Mouse (Mus musculus) spleen, adult 18-20 months (tissue): Measurements from ENCODE around the gene Alkbh6.
A peak's percentile ranks its signal among the peaks of the same experiment; 100 is the strongest.

Experiments used
- DNase-seq, 2 experiments: peaks; one replicate each; pipeline ENCODE4 v3.0.0; 2022; ENCODE audit warnings: mixed read lengths in 2 of 2

Gene Alkbh6

DNA sequence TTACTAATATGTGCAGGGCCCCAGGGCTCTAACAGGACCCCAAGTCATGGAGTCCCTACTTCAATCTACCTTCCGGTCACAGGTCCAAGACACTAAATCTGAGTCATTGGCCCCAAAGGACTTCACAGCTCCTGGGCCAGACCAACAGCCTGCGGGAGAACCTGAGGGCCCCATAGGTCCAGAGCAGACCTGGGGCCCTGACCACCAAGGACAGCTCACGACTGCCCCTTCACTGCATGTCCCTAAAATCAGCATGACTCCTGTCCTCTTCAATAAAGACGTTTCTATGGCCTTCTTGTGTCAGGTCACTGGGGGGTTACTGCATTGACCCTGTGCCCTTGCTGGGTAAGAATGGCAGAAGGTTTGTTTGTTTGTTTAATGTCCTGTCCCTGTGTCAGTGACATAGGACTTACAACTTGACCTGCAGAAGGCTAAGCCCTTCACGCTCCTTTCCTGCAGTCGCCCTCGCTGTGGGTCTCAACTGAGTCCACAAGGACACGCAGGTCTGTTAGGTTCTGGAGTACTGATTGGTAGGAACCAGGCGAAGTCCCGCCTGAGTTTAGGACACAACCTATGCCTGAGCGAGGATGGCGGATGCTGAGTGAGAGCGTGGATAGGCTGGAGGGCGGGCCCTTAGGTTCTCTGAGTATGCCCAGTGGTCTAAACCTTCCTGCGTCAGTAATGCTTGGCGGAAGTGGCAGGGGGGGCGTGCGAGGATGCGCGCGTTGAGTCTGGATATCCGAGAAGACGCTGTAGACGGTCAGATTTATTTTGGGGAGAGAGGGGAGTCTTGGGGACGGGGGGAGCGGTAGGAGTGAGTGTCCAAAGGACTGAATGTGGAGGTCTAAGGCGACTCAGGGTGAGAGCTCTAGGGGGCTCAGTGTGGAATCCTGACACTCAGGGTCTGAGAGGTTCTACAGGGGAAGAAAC, at the start of gene Alkbh6:
Gene Alkbh6, plus strand, starts transcription at position 642 of the 930 bp plus-strand sequence.
- DNase-seq = peak; percentile 81 to 87

GRCm38 (mm10) chr7:30265041-30265440, 43.5 kb upstream of the Alkbh6 start:
- DNase-seq = no peak

DNA sequence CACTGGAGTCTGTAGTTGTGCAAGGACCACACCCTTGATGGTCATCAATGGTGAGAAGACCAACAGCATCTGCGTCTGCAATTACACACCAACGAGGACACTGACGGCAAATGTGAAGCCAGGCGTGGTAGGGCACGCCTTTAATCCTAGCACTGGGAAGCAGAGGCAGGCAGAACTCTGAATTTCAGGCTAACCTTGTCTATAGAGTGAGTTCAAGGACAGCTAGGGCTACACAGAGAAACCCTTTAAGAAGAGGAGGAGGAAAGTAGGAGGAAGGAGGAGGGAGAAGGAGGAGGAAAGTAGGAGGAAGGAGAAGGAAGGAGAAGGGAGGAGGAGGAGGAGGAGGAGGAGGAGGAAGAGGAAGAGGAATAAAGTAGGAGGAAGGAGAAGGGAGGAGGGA, 43.0 kb upstream of the Alkbh6 start:
- DNase-seq = no peak

DNA sequence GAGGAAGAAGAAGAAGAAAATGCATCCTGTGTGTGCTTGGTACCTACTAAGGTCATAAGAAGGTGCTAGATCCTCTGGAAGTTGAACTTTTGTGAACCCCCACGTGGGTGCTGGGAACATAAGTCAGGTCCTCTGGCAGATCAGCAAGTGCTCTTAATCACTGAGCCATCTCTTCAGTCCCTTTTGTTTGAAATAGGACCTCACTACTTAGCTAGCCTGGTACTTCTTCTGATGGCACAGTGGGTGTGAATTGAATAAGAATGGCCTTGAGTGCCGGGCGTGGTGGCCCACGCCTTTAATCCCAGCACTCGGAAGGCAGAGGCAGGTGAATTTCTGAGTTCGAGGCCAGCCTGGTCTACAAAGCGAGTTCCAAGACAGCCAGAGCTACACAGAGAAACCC, 42.6 kb upstream of the Alkbh6 start:
- DNase-seq = no peak

DNA sequence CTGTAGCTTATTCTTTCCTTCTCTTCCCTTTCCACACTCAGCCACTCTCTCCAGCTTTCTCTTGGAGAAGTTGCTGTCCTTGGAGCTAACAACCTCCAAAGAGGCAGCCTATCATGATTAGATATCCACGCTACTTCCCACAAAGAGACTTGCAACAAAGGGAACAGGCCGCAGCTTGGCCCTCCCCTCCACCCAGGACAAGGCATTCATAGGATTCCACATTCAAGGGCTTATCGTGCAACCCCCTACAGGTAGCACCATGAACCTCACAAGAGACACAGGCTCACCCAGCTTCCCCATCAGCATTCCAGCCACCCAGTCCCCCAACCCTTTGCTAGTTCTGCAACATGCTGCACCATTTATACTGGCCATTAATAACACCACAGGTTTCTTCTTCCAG, 41.7 kb upstream of the Alkbh6 start:
- no peak for DNase-seq

- DNase-seq = no peak
Measured at GRCm38 (mm10) chr7:30269641-30270040, 38.9 kb upstream of the Alkbh6 start.

GRCm38 (mm10) chr7:30274383-30274782, 34.1 kb upstream of the Alkbh6 start:
- DNase-seq = no peak

- no peak for DNase-seq
Measured at GRCm38 (mm10) chr7:30278911-30279310, 29.6 kb upstream of the Alkbh6 start.

GRCm38 (mm10) chr7:30279536-30279935, 29.0 kb upstream of the Alkbh6 start:
- no peak for DNase-seq

DNA sequence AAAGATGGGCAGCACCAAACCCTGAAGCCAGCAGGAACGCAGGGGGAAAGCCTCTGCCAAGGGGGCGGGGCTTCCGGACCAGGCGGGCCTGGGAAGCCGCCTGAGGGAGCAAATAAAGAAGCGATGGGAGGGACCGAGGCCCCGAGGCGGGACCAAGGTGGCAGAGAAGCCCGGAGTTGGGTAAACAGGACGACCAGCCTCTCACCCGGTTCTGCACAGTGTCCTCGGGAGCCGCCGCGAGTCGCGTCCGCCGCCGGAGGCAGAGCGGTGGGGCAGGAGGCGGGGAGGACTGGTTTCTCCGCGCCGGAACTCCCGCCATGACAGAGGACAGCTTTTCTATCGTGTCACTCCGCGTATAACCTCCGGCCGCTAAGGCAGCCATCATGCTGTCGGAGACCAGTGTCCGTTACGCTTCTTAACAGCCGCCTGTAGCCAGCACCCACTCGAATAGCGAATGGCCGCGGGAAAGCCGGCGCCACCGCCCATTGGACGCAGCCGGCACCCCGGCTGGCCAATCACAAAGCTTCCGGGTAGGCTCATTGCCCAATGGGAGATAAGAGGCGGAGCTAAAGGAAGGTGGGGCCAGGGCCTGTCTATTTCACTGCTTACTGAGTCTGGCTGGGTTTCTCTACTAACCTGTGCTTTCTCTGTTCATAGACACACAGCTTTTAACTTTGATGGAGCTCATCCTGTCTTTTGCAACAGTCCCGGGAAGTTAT, 28.4 kb upstream of the Alkbh6 start, which contains the start of the genes Thap8 and Wdr62:
Gene Thap8, plus strand, starts transcription at position 144 of the 719 bp plus-strand sequence.
Gene Wdr62, minus strand, starts transcription at position 469 of the 719 bp plus-strand sequence.
- peak; percentile 81 to 85 for DNase-seq

- DNase-seq = peak; percentile 67 to 76
Measured at GRCm38 (mm10) chr7:30280670-30281138, 27.8 kb upstream of the Alkbh6 start.

GRCm38 (mm10) chr7:30281522-30281921, 27.0 kb upstream of the Alkbh6 start:
- DNase-seq = no peak

DNA sequence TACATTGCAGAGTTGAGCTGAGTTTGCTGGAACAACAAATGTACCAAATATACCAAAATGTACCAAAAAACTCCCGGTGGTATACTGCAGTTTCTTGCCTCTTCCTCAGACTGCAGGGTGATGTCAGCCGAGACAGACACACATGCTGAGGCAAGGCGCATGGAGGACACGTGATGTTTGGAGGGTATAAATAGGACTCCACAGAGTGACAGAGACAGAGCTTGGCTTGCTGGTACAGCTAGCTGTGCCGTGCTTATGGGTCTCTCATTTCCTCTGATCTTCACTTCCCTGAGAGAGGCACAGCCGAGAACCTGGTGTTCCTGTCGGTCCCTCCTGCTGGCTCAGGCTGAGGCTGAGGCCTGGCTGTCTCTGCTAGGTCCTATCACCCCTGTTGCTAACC, 25.8 kb upstream of the Alkbh6 start:
- DNase-seq = no peak

DNA sequence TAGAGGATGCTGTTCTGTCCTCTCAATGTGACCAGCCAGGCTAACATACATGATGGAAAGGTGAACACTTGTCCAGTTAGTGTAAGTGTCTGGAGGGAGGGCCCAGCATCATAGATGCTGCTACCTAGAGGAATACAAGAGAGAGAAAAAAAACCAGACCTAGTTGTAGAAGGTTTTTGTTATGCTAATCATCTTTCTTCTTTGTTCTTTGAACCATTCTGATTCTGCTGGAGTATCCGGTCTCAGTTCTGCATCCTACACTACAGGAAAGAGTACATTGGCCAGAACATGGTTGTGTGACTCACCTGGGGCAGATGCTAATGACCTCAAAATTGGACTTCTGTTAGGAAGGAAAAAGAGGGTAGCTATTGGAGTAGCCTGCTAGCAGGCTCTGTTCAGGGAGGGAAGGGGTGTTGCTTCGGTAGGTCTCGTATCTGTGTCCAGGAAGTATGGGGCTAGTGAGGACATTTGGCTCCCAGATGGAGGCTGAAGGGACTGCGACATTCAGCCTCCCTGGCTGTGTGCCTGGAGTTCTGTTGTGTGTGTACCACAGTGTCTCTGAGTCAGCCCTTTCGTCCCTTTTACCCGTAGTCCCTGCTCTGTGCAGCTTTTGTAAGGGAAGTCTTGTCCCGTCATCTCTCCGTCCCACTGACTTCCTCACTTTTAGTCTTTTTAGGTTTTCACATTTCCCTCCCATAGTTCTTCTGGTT, 21.7 kb upstream of the Alkbh6 start:
- no peak for DNase-seq

DNA sequence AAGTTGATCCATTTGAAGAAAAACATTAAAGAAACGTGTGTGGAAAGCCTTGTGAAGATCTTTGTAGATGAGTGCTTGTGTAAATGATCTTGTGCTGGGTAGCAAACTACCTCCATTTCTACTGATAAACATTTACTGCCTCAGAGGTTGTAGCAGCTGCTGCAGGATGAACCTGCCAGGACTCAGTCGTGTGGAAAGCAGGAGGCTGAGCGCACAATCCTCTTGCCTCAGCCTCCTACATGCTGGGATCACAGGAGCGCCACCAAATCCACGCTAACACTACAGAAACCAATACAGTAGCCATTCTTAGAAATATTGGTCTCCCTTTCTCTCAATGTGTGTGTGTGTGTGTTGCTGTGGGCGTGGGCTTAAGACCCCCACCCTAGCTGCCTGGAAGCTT, 20.5 kb upstream of the Alkbh6 start:
- no peak for DNase-seq

DNA sequence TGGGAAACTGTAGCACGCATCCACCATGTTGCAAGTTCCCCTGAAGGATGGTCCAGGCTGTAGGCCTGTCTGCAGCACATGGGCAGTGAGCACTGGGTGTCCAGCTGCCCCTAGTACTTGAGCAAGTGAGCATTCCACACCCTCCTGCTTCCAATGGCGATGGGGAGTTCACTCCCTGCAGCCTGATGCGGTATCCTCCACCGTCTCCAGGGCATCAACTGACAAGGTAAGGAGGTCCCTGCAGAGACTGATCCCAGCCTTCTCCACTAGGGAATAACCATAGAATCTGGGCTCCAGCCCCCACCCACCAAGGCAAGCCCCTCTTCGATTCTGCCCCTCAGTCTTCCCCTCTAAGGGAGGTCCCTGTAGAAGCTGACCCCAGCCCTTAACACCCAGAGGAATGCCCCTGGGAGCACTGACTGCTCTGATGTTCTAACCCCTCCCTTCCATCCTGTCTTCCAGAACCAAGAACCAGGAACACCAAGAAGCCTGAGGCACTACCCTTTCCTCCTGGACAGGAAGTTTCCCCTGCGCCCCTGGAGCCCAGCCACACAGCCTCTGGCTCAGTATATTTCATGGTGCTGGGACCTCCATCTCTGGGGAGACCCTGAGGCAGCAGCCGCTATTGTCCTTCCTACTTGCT, 19.3 kb upstream of the Alkbh6 start:
- no peak for DNase-seq

DNA sequence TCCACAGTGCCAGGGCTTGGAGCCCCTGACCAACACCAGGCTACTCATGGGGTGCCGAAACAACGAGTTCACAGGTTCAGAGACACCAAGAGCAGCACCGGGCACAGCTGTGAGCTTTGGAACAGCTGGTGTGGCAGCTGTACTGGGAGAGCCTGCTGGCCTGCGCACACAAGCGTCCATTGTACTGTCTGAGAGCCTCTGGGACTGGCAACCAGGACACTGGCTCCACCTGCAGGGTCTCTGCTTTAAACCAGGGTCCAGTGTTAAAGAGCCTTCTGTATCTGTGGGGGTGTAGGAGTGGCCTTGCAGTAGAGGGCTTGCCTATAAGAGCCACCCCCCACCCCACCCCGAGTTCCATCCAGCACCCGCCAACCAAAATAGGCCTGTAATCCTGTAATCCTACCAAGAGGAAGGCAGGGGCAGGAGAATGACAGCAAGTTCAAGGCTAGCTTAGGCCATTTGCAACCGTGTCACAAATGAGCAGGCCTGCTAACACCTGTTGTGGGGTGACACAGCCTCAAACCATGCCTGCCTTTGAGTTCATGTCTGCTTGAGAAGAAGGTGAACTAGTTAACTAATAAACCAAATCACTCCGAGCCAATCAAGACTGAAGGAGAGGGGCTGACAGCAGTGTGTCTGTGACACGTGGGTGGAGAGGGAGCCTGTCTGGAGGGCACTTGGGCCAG, 18.7 kb upstream of the Alkbh6 start:
- DNase-seq = no peak

DNA sequence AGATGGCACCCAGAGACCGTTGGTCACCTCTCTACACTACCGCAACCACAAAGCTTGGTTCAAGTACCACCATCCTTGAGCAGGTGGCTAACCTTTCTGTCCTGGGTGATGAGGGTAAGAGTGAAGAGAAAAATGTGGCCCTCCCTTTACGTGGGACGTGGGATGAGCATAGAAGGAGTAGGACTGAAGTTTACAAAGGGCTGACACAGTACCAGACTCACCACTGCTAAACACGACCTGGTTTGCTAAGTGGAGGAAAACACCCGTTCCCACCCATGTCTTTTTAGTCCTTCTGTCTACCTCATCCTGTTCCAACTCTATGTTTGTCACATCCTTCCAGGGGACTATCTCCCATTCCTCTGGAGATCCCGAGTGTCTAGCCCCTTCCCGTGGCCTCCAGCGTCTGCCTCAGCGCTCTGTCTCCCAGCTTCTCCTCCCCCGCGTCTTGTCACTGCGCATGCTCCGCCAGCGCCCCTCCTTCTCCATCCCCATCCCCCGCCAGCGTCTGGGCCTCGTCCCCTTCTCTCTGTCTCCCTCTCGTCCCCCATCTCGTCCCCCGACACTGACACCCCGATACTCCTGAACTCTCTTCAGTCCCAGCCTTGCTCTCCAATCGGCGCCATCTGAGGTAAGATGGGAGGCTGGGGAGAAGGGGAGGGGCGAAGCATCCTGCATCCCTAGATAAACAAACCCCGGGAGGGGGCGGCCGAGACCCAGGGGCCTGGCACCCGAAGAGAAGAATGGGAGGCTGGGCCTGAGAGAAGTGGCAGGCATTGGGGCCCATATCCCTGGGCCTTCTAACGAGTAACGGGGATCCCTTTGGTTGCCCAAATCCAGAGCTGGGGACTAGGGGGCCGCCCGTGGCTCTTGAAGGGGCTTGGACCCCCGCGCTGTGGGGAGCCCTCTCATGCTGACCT, 17.0 kb upstream of the Alkbh6 start, which contains the start of gene Clip3:
Gene Clip3, plus strand, starts transcription at position 514 of the 917 bp plus-strand sequence.
- DNase-seq = peak in 1 of 2 experiments; percentile 20

DNA sequence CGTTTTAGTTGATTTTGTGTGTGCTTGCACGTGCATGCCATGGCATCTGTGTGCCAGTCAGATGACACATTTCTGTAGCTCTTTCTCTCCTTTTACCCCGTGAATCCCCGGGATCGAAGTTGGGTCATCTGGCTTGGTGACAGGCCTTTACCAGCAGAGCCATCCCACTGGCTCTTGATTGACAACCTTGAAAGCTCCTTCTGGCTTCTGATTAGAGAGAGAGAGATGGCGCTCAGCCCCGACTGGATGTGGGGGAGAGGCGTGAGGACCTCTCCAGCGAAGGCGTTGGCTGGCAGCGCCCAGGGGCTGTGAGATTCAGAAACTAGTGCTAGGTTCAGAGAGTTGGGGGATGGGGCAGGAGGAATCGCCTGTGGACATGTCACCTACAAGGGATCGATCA, 14.7 kb upstream of the Alkbh6 start:
- no peak for DNase-seq

DNA sequence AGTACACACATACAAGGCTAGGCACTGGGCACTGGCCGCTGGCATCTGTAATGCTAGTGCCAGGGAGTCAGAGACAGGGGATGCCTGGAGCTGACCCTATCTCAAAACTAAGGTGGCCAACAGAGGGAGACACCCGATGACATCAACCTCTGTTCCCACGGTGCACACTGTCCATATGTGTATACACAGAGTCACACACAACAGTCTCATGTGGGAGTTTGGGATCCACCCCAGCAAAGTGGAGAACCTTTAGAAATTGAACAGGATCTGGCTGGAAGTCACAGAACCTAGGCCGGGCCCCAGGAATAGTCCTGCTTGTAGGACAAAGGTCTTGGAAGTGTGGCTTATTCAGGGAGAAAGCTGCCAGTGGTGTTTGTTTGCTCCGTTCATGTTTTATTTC, 14.2 kb upstream of the Alkbh6 start:
- DNase-seq = no peak

- no peak for DNase-seq
Measured at GRCm38 (mm10) chr7:30295103-30295502, 13.4 kb upstream of the Alkbh6 start.
